Mouse (Mus musculus): ENCODE measurements around the gene Tmem210. TPM values are rescaled to one million over a fixed set of nuclear protein-coding genes. Genes with fewer than 3 reads are reported as not detected.

The Tmem210 gene
- polyA plus RNA-seq (2015; fragmentation: Nextera tagmentation; extraction: Ambion mirVana): not detected in 2 replicates

- Histone ChIP-seq H3K27ac (replicated peaks) (no peak within 1 kb of the TSS), H3K4me1 (peaks cover 34% of the 10 kb centered on the region), H3K4me2 (replicated peaks) (no peak within 1 kb of the TSS), H3K4me3 (no peak within 1 kb of the TSS), H3K27me3 (peaks cover 52% of the 10 kb centered on the region), H3K9me3 (no peaks in the 10 kb centered on the region), H3K9ac (replicated peaks) (no peak within 1 kb of the TSS), H3K36me3 (peaks cover 30% of the 10 kb centered on the region)
- 82% methylated on average over 6 of the region's 6 CpGs for WGBS
- no peak for ATAC-seq (replicated peaks)
These were observed at the start of gene Tmem210 for GRCm38 (mm10) chr2:25287927-25288649. TSS of gene Tmem210 (plus strand) at chr2:25288145.

- Histone ChIP-seq H3K27ac (replicated peaks) (no peak overlapping the region), H3K9ac (replicated peaks) (no peak overlapping the region), H3K27me3 (peaks cover 5% of the 10 kb centered on the region; the same call in 1 of the 2 replicates), H3K4me1 (peaks cover 29% of the 10 kb centered on the region), H3K4me3 (no peak overlapping the region), H3K36me3 (no peaks in the 10 kb centered on the region), H3K4me2 (replicated peaks) (no peak overlapping the region), H3K9me3 (no peaks in the 10 kb centered on the region)
- 89% methylated on average over 3 of the region's 3 CpGs for WGBS
- no peak for ATAC-seq (replicated peaks)
These were observed 48.2 kb upstream of the Tmem210 start for GRCm38 (mm10) chr2:25239766-25240165.

GRCm38 (mm10) chr2:25240310-25240709, 47.6 kb upstream of the Tmem210 start:
- peak overlapping the region; percentile 49 for H3K9ac ChIP-seq (replicated peaks)
- H3K9me3 ChIP-seq: no peaks in the 10 kb centered on the region
- peak overlapping the region; percentile 91 for H3K4me2 ChIP-seq (replicated peaks)
- peak; percentile 33 for ATAC-seq (replicated peaks)
- 42% methylated on average over 8 of the region's 8 CpGs for WGBS
- H3K4me1 ChIP-seq: peaks cover 29% of the 10 kb centered on the region
- H3K36me3 ChIP-seq: no peaks in the 10 kb centered on the region
- H3K27me3 ChIP-seq: peaks cover 5% of the 10 kb centered on the region; the same call in 1 of the 2 replicates
- peak overlapping the region; percentile 77; the same call in 1 of the 2 replicates for H3K27ac ChIP-seq (replicated peaks)
- peak overlapping the region; percentile 59 for H3K4me3 ChIP-seq

- H3K9ac ChIP-seq (replicated peaks): peak overlapping the region; percentile 49
- ATAC-seq (replicated peaks): peak; percentile 84
- H3K4me3 ChIP-seq: peak overlapping the region; percentile 59
- peaks cover 29% of the 10 kb centered on the region for H3K4me1 ChIP-seq
- H3K27ac ChIP-seq (replicated peaks): peak overlapping the region; percentile 77
- H3K9me3 ChIP-seq: no peaks in the 10 kb centered on the region
- under 1% methylated on average over 29 of the region's 29 CpGs for WGBS
- H3K36me3 ChIP-seq: peaks cover 4% of the 10 kb centered on the region; the same call in 1 of the 2 replicates
- H3K27me3 ChIP-seq: peaks cover 5% of the 10 kb centered on the region; the same call in 1 of the 2 replicates
- peak overlapping the region; percentile 91 for H3K4me2 ChIP-seq (replicated peaks)
These were observed 47.1 kb upstream of the Tmem210 start for GRCm38 (mm10) chr2:25240723-25241437.

- peak; percentile 15; the same call in 1 of the 2 replicates for ATAC-seq (replicated peaks)
- WGBS: 17% methylated on average over 6 of the region's 6 CpGs
- Histone ChIP-seq H3K9ac (replicated peaks) (peak overlapping the region; percentile 73), H3K4me2 (replicated peaks) (peak overlapping the region; percentile 91), H3K27me3 (peaks cover 5% of the 10 kb centered on the region; the same call in 1 of the 2 replicates), H3K27ac (replicated peaks) (peak overlapping the region; percentile 77), H3K9me3 (no peaks in the 10 kb centered on the region), H3K36me3 (peaks cover 9% of the 10 kb centered on the region; the same call in 1 of the 2 replicates), H3K4me1 (peaks cover 29% of the 10 kb centered on the region), H3K4me3 (peak overlapping the region; percentile 59)
These were observed 46.5 kb upstream of the Tmem210 start for GRCm38 (mm10) chr2:25241438-25241775.

- Histone ChIP-seq H3K4me1 (peaks cover 29% of the 10 kb centered on the region), H3K9ac (replicated peaks) (peak within 1 kb of the TSS; percentile 73), H3K27me3 (peaks cover 5% of the 10 kb centered on the region; the same call in 1 of the 2 replicates), H3K27ac (replicated peaks) (peak within 1 kb of the TSS; percentile 77), H3K36me3 (peaks cover 12% of the 10 kb centered on the region; the same call in 1 of the 2 replicates), H3K4me2 (replicated peaks) (peak within 1 kb of the TSS; percentile 91), H3K4me3 (peak within 1 kb of the TSS; percentile 59), H3K9me3 (no peaks in the 10 kb centered on the region)
- peak; percentile 49 for ATAC-seq (replicated peaks)
- WGBS: under 1% methylated on average over 57 of the region's 59 CpGs
These were observed 45.8 kb upstream of the Tmem210 start, which contains the start of the genes Rnf208 and Cysrt1 for GRCm38 (mm10) chr2:25242101-25242506. TSS of gene Rnf208 (plus strand) at chr2:25242255. TSS of gene Cysrt1 (minus strand) at chr2:25242452.

GRCm38 (mm10) chr2:25243342-25243741, 44.6 kb upstream of the Tmem210 start:
- Histone ChIP-seq H3K9me3 (no peaks in the 10 kb centered on the region), H3K36me3 (peaks cover 21% of the 10 kb centered on the region; the same call in 1 of the 2 replicates), H3K27ac (replicated peaks) (no peak overlapping the region), H3K9ac (replicated peaks) (peak overlapping the region; percentile 73), H3K27me3 (no peaks in the 10 kb centered on the region), H3K4me1 (peaks cover 29% of the 10 kb centered on the region), H3K4me2 (replicated peaks) (peak overlapping the region; percentile 91), H3K4me3 (peak overlapping the region; percentile 59)
- ATAC-seq (replicated peaks): no peak
- WGBS: 77% methylated on average over 8 of the region's 8 CpGs

- Histone ChIP-seq H3K27me3 (no peaks in the 10 kb centered on the region), H3K4me2 (replicated peaks) (no peak overlapping the region), H3K36me3 (peaks cover 24% of the 10 kb centered on the region), H3K9me3 (no peaks in the 10 kb centered on the region), H3K27ac (replicated peaks) (no peak overlapping the region), H3K9ac (replicated peaks) (no peak overlapping the region), H3K4me3 (no peak overlapping the region), H3K4me1 (peaks cover 29% of the 10 kb centered on the region)
- 91% methylated on average over 4 of the region's 4 CpGs for WGBS
- ATAC-seq (replicated peaks): no peak
These were observed 43.8 kb upstream of the Tmem210 start for GRCm38 (mm10) chr2:25244144-25244543.

GRCm38 (mm10) chr2:25246183-25247072, 41.5 kb upstream of the Tmem210 start, which contains the start of gene AL732309.1:
TSS of gene AL732309.1 (minus strand) at chr2:25246863.
- H3K4me1 ChIP-seq: peaks cover 19% of the 10 kb centered on the region
- no peak within 1 kb of the TSS for H3K4me3 ChIP-seq
- no peaks in the 10 kb centered on the region for H3K9me3 ChIP-seq
- H3K27me3 ChIP-seq: no peaks in the 10 kb centered on the region
- H3K4me2 ChIP-seq (replicated peaks): no peak within 1 kb of the TSS
- no peak for ATAC-seq (replicated peaks)
- H3K36me3 ChIP-seq: peaks cover 35% of the 10 kb centered on the region
- H3K9ac ChIP-seq (replicated peaks): no peak within 1 kb of the TSS
- H3K27ac ChIP-seq (replicated peaks): no peak within 1 kb of the TSS
- WGBS: 90% methylated on average over 10 of the region's 10 CpGs

GRCm38 (mm10) chr2:25252331-25252730, 35.6 kb upstream of the Tmem210 start:
- no peak overlapping the region for H3K4me3 ChIP-seq
- ATAC-seq (replicated peaks): no peak
- no peak overlapping the region for H3K9ac ChIP-seq (replicated peaks)
- no peaks in the 10 kb centered on the region for H3K9me3 ChIP-seq
- H3K4me1 ChIP-seq: peaks cover 22% of the 10 kb centered on the region
- H3K27me3 ChIP-seq: no peaks in the 10 kb centered on the region
- H3K27ac ChIP-seq (replicated peaks): no peak overlapping the region
- H3K4me2 ChIP-seq (replicated peaks): no peak overlapping the region
- peaks cover 21% of the 10 kb centered on the region for H3K36me3 ChIP-seq
- 81% methylated on average over 1 of the region's 1 CpGs for WGBS

GRCm38 (mm10) chr2:25255284-25255779, 32.6 kb upstream of the Tmem210 start, which contains the start of gene Tmem203:
TSS of gene Tmem203 (plus strand) at chr2:25255439.
- Histone ChIP-seq H3K27me3 (no peaks in the 10 kb centered on the region), H3K9me3 (no peaks in the 10 kb centered on the region), H3K27ac (replicated peaks) (peak within 1 kb of the TSS; percentile 84), H3K4me2 (replicated peaks) (peak within 1 kb of the TSS; percentile 98), H3K9ac (replicated peaks) (peak within 1 kb of the TSS; percentile 87), H3K4me1 (peaks cover 24% of the 10 kb centered on the region), H3K4me3 (peak within 1 kb of the TSS; percentile 88), H3K36me3 (peaks cover under 1% of the 10 kb centered on the region; the same call in 1 of the 2 replicates)
- ATAC-seq (replicated peaks): peak; percentile 92
- WGBS: under 1% methylated on average over 39 of the region's 39 CpGs
